Mouse (Mus musculus): ENCODE results near the gene Dync1i1. TPM values are rescaled to one million over a fixed set of nuclear protein-coding genes. Genes with fewer than 3 reads are reported as not detected.

The Dync1i1 gene
- total RNA-seq, 2 experiments from 2014 or later: 133 to 144 TPM

- DNase-seq (ENCODE audit: extremely low spot score in 1 of 2, low spot score in 1 of 2): no peak
These were observed 43.1 kb downstream of the Dync1i1 start for GRCm38 (mm10) chr6:5768576-5768975.

GRCm38 (mm10) chr6:5770283-5770682 is 44.8 kb downstream of the Dync1i1 start:
- no peak for DNase-seq (ENCODE audit: extremely low spot score in 1 of 2, low spot score in 1 of 2)

- DNase-seq (ENCODE audit: extremely low spot score in 1 of 2, low spot score in 1 of 2): no peak
These were observed 50.0 kb downstream of the Dync1i1 start for GRCm38 (mm10) chr6:5775461-5775860.

GRCm38 (mm10) chr6:5781752-5782151 is 56.3 kb downstream of the Dync1i1 start:
- no peak for DNase-seq (ENCODE audit: extremely low spot score in 1 of 2, low spot score in 1 of 2)

GRCm38 (mm10) chr6:5783830-5784229 is 58.4 kb downstream of the Dync1i1 start:
- no peak for DNase-seq (ENCODE audit: extremely low spot score in 1 of 2, low spot score in 1 of 2)

GRCm38 (mm10) chr6:5790607-5791006 is 65.2 kb downstream of the Dync1i1 start:
- DNase-seq (ENCODE audit: extremely low spot score in 1 of 2, low spot score in 1 of 2): no peak

- DNase-seq (ENCODE audit: extremely low spot score in 1 of 2, low spot score in 1 of 2): no peak
These were observed 68.8 kb downstream of the Dync1i1 start for GRCm38 (mm10) chr6:5794106-5794753.

GRCm38 (mm10) chr6:5795314-5795713 is 69.9 kb downstream of the Dync1i1 start:
- DNase-seq (ENCODE audit: extremely low spot score in 1 of 2, low spot score in 1 of 2): no peak

GRCm38 (mm10) chr6:5802124-5802839 is 76.8 kb downstream of the Dync1i1 start:
- no peak for DNase-seq (ENCODE audit: extremely low spot score in 1 of 2, low spot score in 1 of 2)

GRCm38 (mm10) chr6:5802840-5803491 is 77.5 kb downstream of the Dync1i1 start:
- no peak for DNase-seq (ENCODE audit: extremely low spot score in 1 of 2, low spot score in 1 of 2)

- no peak for DNase-seq (ENCODE audit: extremely low spot score in 1 of 2, low spot score in 1 of 2)
These were observed 82.6 kb downstream of the Dync1i1 start for GRCm38 (mm10) chr6:5808008-5808421.

- DNase-seq (ENCODE audit: extremely low spot score in 1 of 2, low spot score in 1 of 2): no peak
These were observed 86.6 kb downstream of the Dync1i1 start for GRCm38 (mm10) chr6:5812076-5812475.

GRCm38 (mm10) chr6:5819674-5820073 is 94.2 kb downstream of the Dync1i1 start:
- no peak for DNase-seq (ENCODE audit: extremely low spot score in 1 of 2, low spot score in 1 of 2)

GRCm38 (mm10) chr6:5825461-5825860 is 100.0 kb downstream of the Dync1i1 start:
- no peak for DNase-seq (ENCODE audit: extremely low spot score in 1 of 2, low spot score in 1 of 2)

- DNase-seq (ENCODE audit: extremely low spot score in 1 of 2, low spot score in 1 of 2): no peak
These were observed 101.6 kb downstream of the Dync1i1 start for GRCm38 (mm10) chr6:5827064-5827463.

GRCm38 (mm10) chr6:5828409-5828974 is 103.1 kb downstream of the Dync1i1 start:
- no peak for DNase-seq (ENCODE audit: extremely low spot score in 1 of 2, low spot score in 1 of 2)

- no peak for DNase-seq (ENCODE audit: extremely low spot score in 1 of 2, low spot score in 1 of 2)
These were observed 103.7 kb downstream of the Dync1i1 start for GRCm38 (mm10) chr6:5829148-5829547.

GRCm38 (mm10) chr6:5830717-5831116 is 105.3 kb downstream of the Dync1i1 start:
- no peak for DNase-seq (ENCODE audit: extremely low spot score in 1 of 2, low spot score in 1 of 2)

GRCm38 (mm10) chr6:5831233-5831632 is 105.8 kb downstream of the Dync1i1 start:
- no peak for DNase-seq (ENCODE audit: extremely low spot score in 1 of 2, low spot score in 1 of 2)

- no peak for DNase-seq (ENCODE audit: extremely low spot score in 1 of 2, low spot score in 1 of 2)
These were observed 107.4 kb downstream of the Dync1i1 start for GRCm38 (mm10) chr6:5832838-5833237.

GRCm38 (mm10) chr6:5842466-5842865 is 117.0 kb downstream of the Dync1i1 start:
- no peak for DNase-seq (ENCODE audit: extremely low spot score in 1 of 2, low spot score in 1 of 2)

All from layer of hippocampus, postnatal 25 days (tissue).